Mouse (Mus musculus) intestine, embryonic 16.5 days (tissue): ENCODE results near the gene Ap4b1. TPM values are rescaled to one million over a fixed set of nuclear protein-coding genes. Genes with fewer than 3 reads are reported as not detected.
A peak's percentile ranks its signal among the peaks of the same experiment; 100 is the strongest.

Experiments used
- ATAC-seq: fragments of 200-750 bp; cut with Nextera tagmentation; 2 replicates; pipeline ENCODE4 v1.8.0; 2017; ENCODE audit warnings: moderate TSS enrichment, moderate library complexity
- H3K27ac ChIP-seq: fragments of 300-500 bp; sonication (generic); 2 replicates; pipeline ENCODE4 v1.5.1; 2014; ENCODE audit warnings: mild to moderate bottlenecking, low read length
- H3K27me3 ChIP-seq: fragments of 300-500 bp; sonication (generic); replicated peaks from 2 replicates; pipeline ENCODE4 v1.6.1; 2014; ENCODE audit warnings: low read length, control low read depth, mixed read lengths; ENCODE audit not compliant: control insufficient read depth, insufficient read depth
- H3K36me3 ChIP-seq: fragments of 300-500 bp; sonication (generic); 2 replicates; pipeline ENCODE4 v1.6.1; 2014; ENCODE audit warnings: low read length, control low read depth; ENCODE audit not compliant: control insufficient read depth, insufficient read depth
- H3K4me1 ChIP-seq: fragments of 300-500 bp; sonication (generic); 2 replicates; pipeline ENCODE4 v1.6.1; 2014; ENCODE audit warnings: low read length, control low read depth, mixed read lengths; ENCODE audit not compliant: control insufficient read depth, insufficient read depth
- H3K4me2 ChIP-seq: fragments of 300-500 bp; sonication (generic); 2 replicates; pipeline ENCODE4 v1.6.1; 2014; ENCODE audit warnings: low read depth, low read length, control low read depth
- H3K4me3 ChIP-seq: fragments of 300-500 bp; sonication (generic); 2 replicates; pipeline ENCODE4 v1.5.1; 2014; ENCODE audit warnings: mild to moderate bottlenecking, low read length
- H3K9ac ChIP-seq: fragments of 300-500 bp; sonication (generic); 2 replicates; pipeline ENCODE4 v1.6.1; 2014; ENCODE audit warnings: low read depth, low read length
- H3K9me3 ChIP-seq: fragments of 300-500 bp; sonication (generic); 2 replicates; pipeline ENCODE4 v1.6.1; 2016; ENCODE audit warnings: low read length, control low read depth; ENCODE audit not compliant: control insufficient read depth
- WGBS: fragments of 180-500 bp; shearing (Covaris S2); extraction: QIAGEN DNeasy Blood & Tissue Kit; methylation state at CpG from one replicate; pipeline ENCODE4 v1.1.7; 2014; 5-methylcytosine and 5-hydroxymethylcytosine counted together
- polyA plus RNA-seq: library from polyadenylated mRNA; unstranded; fragments of >200 nt; fragmentation: Nextera tagmentation; extraction: Ambion mirVana; gene quantifications from 2 replicates; pipeline ENCODE4 v1.2.1, GENCODE M21; 2015

Ap4b1 gene
- polyA plus RNA-seq, 1 experiment from 2014 or later: 21.8 TPM

DNA sequence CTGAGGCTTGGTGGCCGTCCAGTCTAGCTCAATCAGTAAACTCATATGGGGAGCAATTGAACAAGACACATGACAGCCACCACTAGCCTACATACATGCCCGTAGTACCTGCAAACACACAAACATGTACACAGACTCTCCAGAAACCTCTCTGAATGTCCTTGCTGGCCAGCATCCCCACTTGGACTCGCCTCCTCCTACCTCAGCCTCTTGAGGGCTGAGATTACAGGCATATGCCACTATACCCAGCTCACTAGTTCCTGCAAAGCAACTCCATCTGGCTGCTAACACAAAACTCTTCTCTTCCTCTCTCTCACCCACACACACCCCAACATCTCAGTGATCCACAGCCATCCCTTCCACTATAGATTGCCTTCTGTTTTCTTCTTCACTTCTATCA, 29.0 kb upstream of the Ap4b1 start:
- Histone ChIP-seq H3K36me3 (peaks cover 4% of the 10 kb centered on the region; the same call in 1 of the 2 replicates), H3K4me1 (peaks cover 2% of the 10 kb centered on the region), H3K9ac (no peak overlapping the region), H3K4me2 (no peak overlapping the region), H3K27me3 (no peaks in the 10 kb centered on the region), H3K9me3 (no peaks in the 10 kb centered on the region), H3K4me3 (no peak overlapping the region), H3K27ac (no peak overlapping the region)
- no peak for ATAC-seq
- WGBS: 87% methylated on average over 3 of the region's 3 CpGs

GRCm38 (mm10) chr3:103780777-103781176, 28.5 kb upstream of the Ap4b1 start:
- no peak overlapping the region for H3K4me2 ChIP-seq
- H3K4me3 ChIP-seq: no peak overlapping the region
- 77% methylated on average over 5 of the region's 5 CpGs for WGBS
- H3K27ac ChIP-seq: no peak overlapping the region
- H3K36me3 ChIP-seq: peaks cover 4% of the 10 kb centered on the region; the same call in 1 of the 2 replicates
- no peak for ATAC-seq
- H3K9me3 ChIP-seq: no peaks in the 10 kb centered on the region
- no peaks in the 10 kb centered on the region for H3K27me3 ChIP-seq
- H3K4me1 ChIP-seq: peaks cover 2% of the 10 kb centered on the region
- H3K9ac ChIP-seq: no peak overlapping the region

GRCm38 (mm10) chr3:103782844-103783609, 26.3 kb upstream of the Ap4b1 start:
- Histone ChIP-seq H3K9me3 (no peaks in the 10 kb centered on the region), H3K27ac (peak overlapping the region; percentile 15; the same call in 1 of the 2 replicates), H3K4me1 (peaks cover 7% of the 10 kb centered on the region), H3K27me3 (no peaks in the 10 kb centered on the region), H3K9ac (no peak overlapping the region), H3K36me3 (no peaks in the 10 kb centered on the region), H3K4me2 (no peak overlapping the region), H3K4me3 (no peak overlapping the region)
- peak; percentile 52 for ATAC-seq
- 75% methylated on average over 4 of the region's 4 CpGs for WGBS

DNA sequence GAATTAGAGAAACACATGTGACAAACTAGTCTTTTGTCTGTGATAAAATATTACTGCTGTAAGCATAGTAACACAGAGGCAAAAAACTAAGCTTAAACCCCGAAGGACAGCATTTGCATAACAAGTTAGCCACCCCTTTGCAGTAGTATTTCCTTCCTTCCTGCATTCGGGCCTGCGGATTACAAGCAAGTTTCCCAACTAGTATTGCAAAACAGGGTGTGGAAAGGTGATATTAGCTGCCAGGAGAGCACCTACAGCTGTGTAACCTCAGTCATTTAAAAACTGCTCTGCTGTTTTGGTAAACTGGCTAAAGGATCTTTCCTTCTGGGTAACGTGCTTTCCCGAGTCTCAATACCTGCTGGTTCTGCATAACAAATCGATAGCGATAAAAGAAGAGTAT, 22.1 kb upstream of the Ap4b1 start:
- no peaks in the 10 kb centered on the region for H3K36me3 ChIP-seq
- no peak for ATAC-seq

DNA sequence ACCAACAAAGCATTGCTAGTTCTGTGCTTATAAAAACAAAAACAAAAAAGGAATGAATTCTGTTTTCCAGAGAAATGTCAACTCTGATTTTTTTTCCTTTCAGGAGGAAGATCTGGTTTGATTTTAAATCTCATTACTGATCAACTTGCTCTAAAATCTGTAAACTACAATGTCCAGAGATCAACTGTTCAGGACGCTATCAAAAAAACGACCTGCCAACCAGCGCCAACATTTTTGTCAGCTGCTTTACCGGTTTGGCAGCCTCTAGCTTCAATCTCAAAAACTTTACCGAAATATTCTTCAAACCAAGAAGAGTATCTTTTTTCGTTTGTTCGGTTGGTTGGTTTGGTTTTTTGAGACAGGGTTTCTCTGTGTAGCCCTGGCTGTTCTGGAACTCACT, 20.2 kb upstream of the Ap4b1 start:
- WGBS: 80% methylated on average over 7 of the region's 7 CpGs
- H3K4me2 ChIP-seq: peak overlapping the region; percentile 21; the same call in 1 of the 2 replicates

More for the DNA sequence above, 22.1 kb upstream of the Ap4b1 start:
- Histone ChIP-seq H3K9me3 (no peaks in the 10 kb centered on the region), H3K27me3 (no peaks in the 10 kb centered on the region), H3K27ac (no peak overlapping the region; the same call in 1 of the 2 replicates), H3K9ac (no peak overlapping the region), H3K4me1 (peaks cover 11% of the 10 kb centered on the region), H3K4me3 (no peak overlapping the region), H3K4me2 (no peak overlapping the region)
- WGBS: 61% methylated on average over 7 of the region's 7 CpGs

DNA sequence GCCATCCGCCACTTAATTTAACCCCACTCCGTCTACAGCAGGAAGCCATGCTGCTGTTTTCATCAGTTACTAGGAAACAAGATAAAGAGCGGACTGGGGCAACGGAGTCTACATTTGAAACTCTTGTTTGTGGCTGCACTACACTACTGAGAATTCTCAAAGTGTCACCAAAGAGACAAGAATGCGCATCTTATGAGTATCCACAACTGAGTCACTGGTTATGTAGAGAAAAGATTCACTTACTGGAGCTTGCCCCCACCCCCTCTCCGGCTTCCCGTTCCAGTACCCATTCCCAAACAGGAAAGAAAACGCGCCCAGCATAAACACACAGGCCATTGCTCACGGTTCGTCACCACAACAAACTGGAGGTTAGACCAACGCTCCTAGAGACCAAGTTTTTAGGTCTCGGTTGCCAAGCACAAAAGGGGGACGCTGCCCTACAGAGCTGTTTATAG, 19.4 kb upstream of the Ap4b1 start:
- Histone ChIP-seq H3K9ac (peak overlapping the region; percentile 96), H3K4me2 (peak overlapping the region; percentile 74), H3K36me3 (no peaks in the 10 kb centered on the region), H3K4me1 (peaks cover 9% of the 10 kb centered on the region), H3K27me3 (no peaks in the 10 kb centered on the region), H3K9me3 (no peaks in the 10 kb centered on the region), H3K27ac (peak overlapping the region; percentile 85), H3K4me3 (peak overlapping the region; percentile 86)
- ATAC-seq: no peak
- under 1% methylated on average over 14 of the region's 14 CpGs for WGBS

More for the DNA sequence above, 20.2 kb upstream of the Ap4b1 start:
- ATAC-seq: no peak
- H3K4me3 ChIP-seq: no peak overlapping the region
- H3K9me3 ChIP-seq: no peaks in the 10 kb centered on the region
- no peaks in the 10 kb centered on the region for H3K27me3 ChIP-seq
- no peak overlapping the region for H3K27ac ChIP-seq
- peaks cover 10% of the 10 kb centered on the region for H3K4me1 ChIP-seq
- no peaks in the 10 kb centered on the region for H3K36me3 ChIP-seq
- H3K9ac ChIP-seq: no peak overlapping the region

GRCm38 (mm10) chr3:103790346-103791145, 18.8 kb upstream of the Ap4b1 start:
- Histone ChIP-seq H3K27me3 (no peaks in the 10 kb centered on the region), H3K4me3 (peak overlapping the region; percentile 86), H3K4me2 (peak overlapping the region; percentile 74), H3K4me1 (peaks cover 9% of the 10 kb centered on the region), H3K9ac (peak overlapping the region; percentile 96), H3K27ac (peak overlapping the region; percentile 85), H3K36me3 (no peaks in the 10 kb centered on the region), H3K9me3 (no peaks in the 10 kb centered on the region)
- peak; percentile 80 for ATAC-seq
- under 1% methylated on average over 40 of the region's 61 CpGs for WGBS

DNA sequence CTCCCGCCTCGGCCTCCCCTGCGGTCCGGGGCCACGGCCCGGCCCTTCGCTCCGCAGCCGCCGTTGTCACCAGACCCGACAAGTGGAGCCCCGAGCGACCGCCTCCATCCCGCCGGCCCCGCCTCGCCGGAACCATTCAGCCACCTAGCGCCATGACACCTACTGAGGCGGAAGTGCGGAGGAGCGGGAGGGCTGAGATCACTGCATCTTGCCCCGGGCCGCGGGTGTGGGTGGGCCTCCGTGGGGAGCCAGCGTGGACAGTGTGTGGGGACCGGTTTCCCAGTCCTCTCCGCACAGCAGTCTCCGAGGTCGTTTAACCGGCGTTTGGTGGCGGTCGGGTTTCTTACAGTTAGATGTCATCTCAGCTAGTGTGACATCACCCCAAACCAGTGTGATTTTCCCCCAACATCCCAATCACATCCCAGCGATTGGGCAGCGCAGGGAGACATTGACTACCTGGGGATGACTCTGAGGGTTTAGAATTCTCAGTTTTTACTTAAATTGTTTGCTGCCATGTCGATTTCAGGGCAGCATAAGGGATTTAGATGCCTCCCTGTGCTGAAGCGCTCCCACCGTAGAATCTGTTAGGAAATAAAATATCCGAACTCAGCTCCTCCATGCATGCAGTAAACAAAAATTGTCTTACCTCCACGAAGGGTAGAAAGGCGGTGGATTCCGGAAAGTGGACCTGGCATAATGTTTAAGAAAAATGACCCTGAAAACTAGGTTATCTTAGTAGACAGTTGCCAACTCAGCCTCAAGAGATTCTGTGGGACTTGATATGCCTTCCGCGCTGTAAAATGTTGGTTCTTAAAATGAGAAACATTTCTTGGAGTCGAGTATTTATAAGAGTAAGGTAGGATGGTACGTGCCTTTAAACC, 17.9 kb upstream of the Ap4b1 start, which contains the start of gene Hipk1:
TSS of gene Hipk1 (minus strand) at position 334 of the 881 bp plus-strand sequence.
- H3K4me2 ChIP-seq: peak within 1 kb of the TSS; percentile 74
- peak within 1 kb of the TSS; percentile 85 for H3K27ac ChIP-seq
- H3K9ac ChIP-seq: peak within 1 kb of the TSS; percentile 96
- 9% methylated on average over 49 of the region's 49 CpGs for WGBS
- H3K36me3 ChIP-seq: no peaks in the 10 kb centered on the region
- H3K4me3 ChIP-seq: peak within 1 kb of the TSS; percentile 86
- no peaks in the 10 kb centered on the region for H3K9me3 ChIP-seq
- no peaks in the 10 kb centered on the region; the same call in 1 of the 2 replicates for H3K27me3 ChIP-seq
- H3K4me1 ChIP-seq: peaks cover 9% of the 10 kb centered on the region
- peak; percentile 96 for ATAC-seq
